Mouse (Mus musculus) liver, embryonic 14.5 days (tissue): Measurements from ENCODE around the gene Slc35f4.

Source experiments
- CTCF ChIP-seq: IDR thresholded peaks from 2 replicates; pipeline ENCODE4 v1.5.1; 2016; ENCODE audit warnings: antibody characterized with exemption, low read depth, control low read depth
- EP300 ChIP-seq: IDR thresholded peaks from 2 replicates; pipeline ENCODE4 v1.6.1; 2016; ENCODE audit warnings: antibody characterized with exemption, low read depth

- TF ChIP-seq EP300 (no peak), CTCF (no peak)
These were observed 214.3 kb downstream of the Slc35f4 start for GRCm38 (mm10) chr14:49311548-49311947.
